Mouse (Mus musculus) neural tube, embryonic 11.5 days (tissue): ENCODE results near the gene Sema5b. TPM values are rescaled to one million over a fixed set of nuclear protein-coding genes. Genes with fewer than 3 reads are reported as not detected.
A peak's percentile ranks its signal among the peaks of the same experiment; 100 is the strongest.

Experiments used
- ATAC-seq: fragments of 200-750 bp; cut with Nextera tagmentation; 2 replicates; pipeline ENCODE4 v1.8.0; 2017; ENCODE audit warnings: moderate number of reproducible peaks, mild to moderate bottlenecking, moderate TSS enrichment, moderate library complexity; ENCODE audit not compliant: insufficient read depth, low FRiP score, low TSS enrichment
- DNase-seq: peaks from one replicate; pipeline ENCODE4 v3.0.0-alpha.2; 2015; ENCODE audit warnings: low spot score
- H3K27ac ChIP-seq: fragments of 300-500 bp; sonication (generic); 2 replicates; pipeline ENCODE4 v1.5.1; 2014; ENCODE audit warnings: low read depth, mild to moderate bottlenecking, low read length
- H3K27me3 ChIP-seq: fragments of 300-500 bp; sonication (generic); 2 replicates; pipeline ENCODE4 v1.6.1; 2014; ENCODE audit warnings: mild to moderate bottlenecking, low read length, mixed read lengths; ENCODE audit not compliant: control insufficient read depth, insufficient read depth
- H3K36me3 ChIP-seq: fragments of 300-500 bp; sonication (generic); 2 replicates; pipeline ENCODE4 v1.6.1; 2014; ENCODE audit warnings: mild to moderate bottlenecking, low read length, moderate library complexity, mixed read lengths; ENCODE audit not compliant: control insufficient read depth, insufficient read depth
- H3K4me1 ChIP-seq: fragments of 300-500 bp; sonication (generic); 2 replicates; pipeline ENCODE4 v1.6.1; 2014; ENCODE audit warnings: low read length, mixed read lengths; ENCODE audit not compliant: control insufficient read depth, insufficient read depth
- H3K4me2 ChIP-seq: fragments of 300-500 bp; sonication (generic); 2 replicates; pipeline ENCODE4 v1.6.1; 2014; ENCODE audit warnings: low read depth, mild to moderate bottlenecking, moderate library complexity
- H3K4me3 ChIP-seq: fragments of 300-500 bp; sonication (generic); 2 replicates; pipeline ENCODE4 v1.5.1; 2014; ENCODE audit warnings: low read depth, low read length
- H3K9ac ChIP-seq: fragments of 300-500 bp; sonication (generic); 2 replicates; pipeline ENCODE4 v1.6.1; 2014; ENCODE audit warnings: mild to moderate bottlenecking, low read length
- H3K9me3 ChIP-seq: fragments of 300-500 bp; sonication (generic); 2 replicates; pipeline ENCODE4 v1.6.1; 2016; ENCODE audit warnings: low read length; ENCODE audit not compliant: control insufficient read depth
- WGBS: fragments of 180-500 bp; shearing (Covaris S2); extraction: QIAGEN DNeasy Blood & Tissue Kit; methylation state at CpG from one replicate; pipeline ENCODE4 v1.1.7; 2014; 5-methylcytosine and 5-hydroxymethylcytosine counted together
- polyA plus RNA-seq: library from polyadenylated mRNA; unstranded; fragments of >200 nt; fragmentation: Nextera tagmentation; extraction: Ambion mirVana; gene quantifications from 2 replicates; pipeline ENCODE4 v1.2.1, GENCODE M21; 2014

The Sema5b gene
- 28.1 and 28.9 TPM in 2 replicates for polyA plus RNA-seq

DNA sequence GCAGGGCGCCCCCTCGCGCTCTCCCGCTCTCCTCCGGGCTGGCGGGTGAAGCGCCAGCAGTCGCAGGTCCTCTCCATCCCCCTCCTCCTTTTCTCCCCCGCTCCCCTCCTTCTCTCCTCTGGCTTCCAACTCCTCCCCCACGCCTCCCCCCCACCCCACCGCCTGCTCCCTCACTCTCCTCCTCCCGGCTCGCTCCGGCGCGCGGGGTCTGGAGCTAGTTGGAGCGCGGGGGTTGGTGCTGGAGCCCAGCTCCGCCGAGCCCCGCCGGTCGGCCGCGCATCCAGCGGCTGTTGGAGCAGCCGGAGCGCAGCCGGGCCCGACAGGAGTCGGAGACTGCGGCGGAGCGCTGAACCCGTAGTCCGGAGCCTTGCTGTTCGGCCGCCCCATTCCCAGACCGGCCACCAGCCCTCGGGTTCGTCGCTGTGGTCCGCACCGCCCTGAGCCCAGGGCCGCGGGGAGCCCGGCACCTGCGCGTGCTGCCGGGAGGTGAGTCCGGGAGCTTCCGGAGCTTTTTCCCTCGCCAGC is at the start of gene Sema5b:
Gene Sema5b (plus strand): TSS at position 29 of the 525 bp plus-strand sequence.
- DNase-seq (peak; percentile 91), ATAC-seq (peak; percentile 78)
- peak within 1 kb of the TSS; percentile 82 for H3K4me2 ChIP-seq
- H3K4me1 ChIP-seq, result peaks cover 7% of the 10 kb centered on the region
- H3K9ac ChIP-seq, result peak within 1 kb of the TSS; percentile 91
- 1% methylated on average over 40 of the region's 54 CpGs for WGBS
- peak within 1 kb of the TSS; percentile 85 for H3K27ac ChIP-seq
- peaks cover 5% of the 10 kb centered on the region; the same call in 1 of the 2 replicates for H3K27me3 ChIP-seq
- peak within 1 kb of the TSS; percentile 65 for H3K4me3 ChIP-seq
- no peaks in the 10 kb centered on the region for H3K36me3 ChIP-seq
- no peaks in the 10 kb centered on the region for H3K9me3 ChIP-seq

DNA sequence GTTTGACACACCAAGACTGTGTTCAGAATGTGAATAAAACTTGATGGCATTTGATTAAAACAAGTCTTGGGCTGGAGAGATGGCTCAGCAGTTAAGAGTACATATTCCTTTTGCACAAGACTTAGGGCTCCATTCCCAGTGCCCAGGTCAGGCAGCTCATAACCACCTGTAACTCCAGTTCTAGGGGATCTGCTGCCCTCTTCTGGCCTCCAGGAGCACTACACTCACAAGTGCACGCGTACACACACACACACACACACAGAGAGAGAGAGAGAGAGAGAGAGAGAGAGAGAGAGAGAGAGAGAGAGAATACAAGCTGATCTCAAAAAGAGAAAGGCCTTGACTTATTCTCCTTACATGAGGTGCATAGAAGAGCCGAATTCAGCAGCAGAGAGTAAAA is 40.6 kb upstream of the Sema5b start:
- no peaks in the 10 kb centered on the region for H3K9me3 ChIP-seq
- H3K4me1 ChIP-seq, result no peaks in the 10 kb centered on the region
- no peak overlapping the region for H3K4me3 ChIP-seq
- H3K27me3 ChIP-seq, result no peaks in the 10 kb centered on the region
- no peak overlapping the region for H3K27ac ChIP-seq
- H3K36me3 ChIP-seq, result no peaks in the 10 kb centered on the region
- no peak overlapping the region for H3K4me2 ChIP-seq
- DNase-seq, result no peak
- ATAC-seq, result no peak
- no peak overlapping the region for H3K9ac ChIP-seq
- 92% methylated on average over 3 of the region's 3 CpGs for WGBS

DNA sequence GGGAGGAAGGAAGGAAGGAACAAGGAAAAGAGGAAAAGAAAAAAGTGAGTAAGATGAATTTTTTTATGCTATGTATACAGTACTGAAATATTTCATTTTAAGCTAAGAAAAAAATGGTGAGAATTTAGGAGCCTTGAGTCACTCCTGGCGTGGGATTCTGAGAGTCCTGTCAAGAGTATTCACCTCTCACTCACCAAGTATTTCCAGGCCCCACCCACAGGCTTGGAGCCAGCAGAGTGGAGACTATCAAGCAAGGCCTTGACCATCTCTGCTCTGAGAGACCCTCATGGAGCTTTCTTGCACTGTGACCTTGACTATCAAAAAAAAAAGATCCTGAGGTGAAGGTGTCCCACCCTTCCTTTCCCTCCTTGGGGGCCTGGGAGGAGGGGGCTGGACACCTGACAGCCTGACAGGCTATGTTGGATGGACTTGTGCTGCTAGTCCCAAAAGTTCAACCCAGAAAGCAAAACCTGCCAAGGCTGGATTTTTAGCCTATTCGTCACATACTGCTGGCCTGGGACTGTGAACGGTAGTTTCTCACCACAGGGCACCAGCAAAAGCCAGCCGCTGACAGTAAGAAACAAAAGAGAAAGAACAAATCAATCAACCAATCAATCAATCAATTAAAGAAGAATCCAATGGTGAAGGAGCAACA is 39.7 kb upstream of the Sema5b start:
- Histone ChIP-seq H3K4me1 (no peaks in the 10 kb centered on the region), H3K4me3 (no peak overlapping the region), H3K27me3 (no peaks in the 10 kb centered on the region), H3K9ac (no peak overlapping the region), H3K36me3 (no peaks in the 10 kb centered on the region), H3K27ac (no peak overlapping the region), H3K9me3 (no peaks in the 10 kb centered on the region), H3K4me2 (no peak overlapping the region)
- 50% methylated on average over 4 of the region's 4 CpGs for WGBS
- ATAC-seq (no peak), DNase-seq (no peak)

DNA sequence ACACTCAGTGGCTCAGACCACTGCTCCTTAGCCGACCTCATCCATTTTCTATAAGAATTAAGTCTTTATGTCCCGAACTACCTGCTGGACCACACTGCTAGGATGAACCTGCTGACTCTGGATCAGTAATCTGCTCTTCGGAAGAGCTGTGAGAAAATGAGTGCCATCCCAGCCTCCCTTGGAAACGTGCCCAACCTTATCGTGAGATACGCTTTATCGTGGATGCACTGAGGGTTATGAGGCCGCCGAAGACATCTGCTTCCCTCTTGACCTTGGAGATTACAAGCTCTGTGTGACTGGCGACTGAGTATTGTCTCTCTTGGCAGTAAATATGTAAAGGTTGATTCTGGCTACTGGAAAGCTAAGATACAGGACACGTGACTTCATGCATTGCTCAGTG is 38.5 kb upstream of the Sema5b start:
- no peaks in the 10 kb centered on the region for H3K9me3 ChIP-seq
- H3K4me3 ChIP-seq, result no peak overlapping the region
- no peak for DNase-seq
- no peaks in the 10 kb centered on the region for H3K36me3 ChIP-seq
- 91% methylated on average over 11 of the region's 11 CpGs for WGBS
- no peak overlapping the region for H3K4me2 ChIP-seq
- H3K27me3 ChIP-seq, result no peaks in the 10 kb centered on the region
- H3K27ac ChIP-seq, result no peak overlapping the region
- no peaks in the 10 kb centered on the region for H3K4me1 ChIP-seq
- no peak overlapping the region for H3K9ac ChIP-seq
- no peak for ATAC-seq

DNA sequence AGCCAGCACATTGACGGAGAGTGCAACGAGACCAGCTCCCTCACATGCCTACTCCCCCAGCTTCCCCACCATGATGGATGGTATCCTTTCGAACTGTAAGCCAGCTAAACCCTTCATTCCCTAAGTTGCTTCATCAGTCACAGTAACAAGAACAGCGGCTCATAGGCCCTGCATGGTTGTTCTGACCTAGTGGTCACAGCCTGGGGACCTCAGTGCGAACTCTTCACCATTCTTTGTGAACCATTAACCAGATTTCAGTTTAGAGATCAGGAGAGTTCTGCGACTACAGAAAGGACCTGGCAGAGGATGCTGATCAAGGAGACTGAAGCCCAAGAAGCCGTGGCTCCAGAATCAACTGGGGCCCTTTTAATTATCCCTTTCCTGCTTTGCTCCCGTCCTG is 36.7 kb upstream of the Sema5b start:
- no peak overlapping the region for H3K9ac ChIP-seq
- WGBS, result 81% methylated on average over 8 of the region's 8 CpGs
- ATAC-seq, result no peak
- H3K27me3 ChIP-seq, result no peaks in the 10 kb centered on the region
- no peak overlapping the region for H3K27ac ChIP-seq
- H3K4me3 ChIP-seq, result no peak overlapping the region
- no peaks in the 10 kb centered on the region for H3K9me3 ChIP-seq
- DNase-seq, result no peak
- H3K4me2 ChIP-seq, result no peak overlapping the region
- no peaks in the 10 kb centered on the region for H3K4me1 ChIP-seq
- H3K36me3 ChIP-seq, result no peaks in the 10 kb centered on the region

DNA sequence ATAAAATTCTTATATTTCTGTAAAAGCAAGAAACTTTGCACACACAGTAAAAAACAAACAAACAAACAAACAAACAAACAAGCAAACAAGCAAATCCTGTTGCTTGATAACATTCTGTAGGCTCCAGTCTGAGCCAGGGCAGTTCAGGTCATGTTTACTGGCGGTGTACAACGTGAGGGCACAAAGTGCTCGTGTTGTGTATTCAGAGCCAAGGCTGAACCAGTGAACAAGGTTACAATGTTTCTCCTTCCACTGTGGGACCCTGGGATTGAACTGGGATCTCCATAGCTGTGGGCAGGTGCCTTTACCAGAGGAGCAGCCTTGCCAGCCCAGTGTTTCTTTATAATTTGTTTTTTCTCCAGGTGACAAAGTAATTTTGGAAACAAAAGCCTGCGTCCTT is 35.2 kb upstream of the Sema5b start:
- DNase-seq, result no peak
- Histone ChIP-seq H3K36me3 (no peaks in the 10 kb centered on the region), H3K4me1 (no peaks in the 10 kb centered on the region), H3K9me3 (no peaks in the 10 kb centered on the region), H3K4me3 (no peak overlapping the region), H3K9ac (no peak overlapping the region), H3K27me3 (no peaks in the 10 kb centered on the region), H3K4me2 (no peak overlapping the region), H3K27ac (no peak overlapping the region)
- WGBS, result 94% methylated on average over 4 of the region's 4 CpGs
- no peak for ATAC-seq

DNA sequence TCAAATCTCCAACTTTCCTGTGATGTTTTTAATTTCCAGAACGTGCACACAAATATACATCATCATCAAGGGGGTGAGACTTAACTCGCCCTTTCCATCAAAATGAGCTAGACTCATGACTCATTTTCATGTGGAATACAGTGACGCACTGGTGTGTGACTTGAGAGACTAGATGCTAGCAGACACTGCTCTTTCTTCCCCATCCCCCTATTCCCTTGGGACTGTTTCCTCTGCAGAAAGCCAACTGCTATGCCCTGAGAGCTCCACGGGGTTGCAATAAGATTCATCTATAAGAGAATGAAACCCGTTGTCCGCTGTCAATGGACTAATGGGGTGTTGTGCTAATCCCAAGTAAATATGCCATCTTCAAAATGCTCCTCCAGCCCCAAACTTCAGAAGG is 32.4 kb upstream of the Sema5b start:
- 88% methylated on average over 6 of the region's 6 CpGs for WGBS
- no peak overlapping the region for H3K4me3 ChIP-seq
- DNase-seq (no peak), ATAC-seq (no peak)
- no peaks in the 10 kb centered on the region for H3K36me3 ChIP-seq
- no peak overlapping the region for H3K9ac ChIP-seq
- H3K27me3 ChIP-seq, result no peaks in the 10 kb centered on the region
- H3K4me2 ChIP-seq, result no peak overlapping the region
- H3K4me1 ChIP-seq, result no peaks in the 10 kb centered on the region
- H3K27ac ChIP-seq, result no peak overlapping the region
- H3K9me3 ChIP-seq, result no peaks in the 10 kb centered on the region

DNA sequence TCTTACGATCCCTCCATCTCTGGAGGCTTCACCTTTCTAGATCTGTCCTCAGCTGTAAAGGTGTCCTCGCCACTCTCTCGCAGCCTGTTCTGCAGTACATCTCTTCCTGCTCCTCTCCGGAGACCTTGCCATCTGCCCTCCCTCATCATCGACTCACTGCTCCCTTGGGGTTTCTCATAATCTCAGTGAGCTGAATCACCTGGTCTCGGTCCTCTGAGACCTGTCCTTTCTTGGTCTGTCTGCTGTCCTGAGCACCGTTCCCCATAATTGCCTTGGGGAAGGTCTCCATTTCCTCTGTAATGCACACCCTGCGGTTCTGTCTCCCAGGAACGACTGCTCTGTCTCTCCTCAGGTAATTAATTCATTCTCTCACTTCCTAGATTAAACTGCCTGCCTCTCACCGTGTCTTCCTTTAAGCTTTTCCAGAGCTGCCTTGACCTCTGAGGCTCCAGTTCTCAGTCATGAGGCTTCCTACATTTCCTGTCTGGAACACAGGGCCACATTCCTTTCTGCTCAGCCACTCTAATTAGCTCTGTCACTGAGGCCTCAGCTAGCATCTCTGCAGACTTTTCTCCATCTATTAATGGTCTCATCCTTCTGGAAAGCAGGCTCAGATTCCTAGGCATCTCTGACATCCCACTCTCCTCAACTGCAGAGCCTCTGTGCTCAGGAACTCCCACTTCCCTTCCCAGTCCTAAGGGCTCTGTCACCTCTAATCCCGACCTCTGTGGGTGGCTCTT is 31.4 kb upstream of the Sema5b start:
- Histone ChIP-seq H3K27ac (no peak overlapping the region), H3K27me3 (no peaks in the 10 kb centered on the region), H3K9ac (no peak overlapping the region), H3K9me3 (no peaks in the 10 kb centered on the region), H3K4me3 (no peak overlapping the region), H3K4me1 (no peaks in the 10 kb centered on the region), H3K36me3 (no peaks in the 10 kb centered on the region), H3K4me2 (no peak overlapping the region)
- ATAC-seq (no peak), DNase-seq (no peak)
- 57% methylated on average over 11 of the region's 11 CpGs for WGBS
